Mouse (Mus musculus) embryonic fibroblast, embryonic 13.5 days (primary cell): ENCODE data around the gene Pon3.

Experiments
- CTCF ChIP-seq: IDR thresholded peaks from 2 replicates; pipeline ENCODE4 v1.5.1; 2011; ENCODE audit warnings: mild to moderate bottlenecking, control low read depth, low read length, moderate library complexity, borderline replicate concordance; ENCODE audit not compliant: insufficient read depth
- POLR2A ChIP-seq: IDR thresholded peaks from 2 replicates; pipeline ENCODE4 v1.6.1; 2011; ENCODE audit warnings: low read depth, mild to moderate bottlenecking, control low read depth, low read length, moderate library complexity

- TF ChIP-seq CTCF (no peak), POLR2A (no peak)
Observed at GRCm38 (mm10) chr6:5190761-5191160, 65.3 kb downstream of the Pon3 start.
